Mouse (Mus musculus) WW6 (cell line): Measurements from ENCODE around the gene Shq1.

Experiments used
- DNase-seq: peaks from one replicate; pipeline ENCODE4 v3.0.0-alpha.2; 2013; ENCODE audit warnings: low read depth, low spot score

Shq1 gene

DNA sequence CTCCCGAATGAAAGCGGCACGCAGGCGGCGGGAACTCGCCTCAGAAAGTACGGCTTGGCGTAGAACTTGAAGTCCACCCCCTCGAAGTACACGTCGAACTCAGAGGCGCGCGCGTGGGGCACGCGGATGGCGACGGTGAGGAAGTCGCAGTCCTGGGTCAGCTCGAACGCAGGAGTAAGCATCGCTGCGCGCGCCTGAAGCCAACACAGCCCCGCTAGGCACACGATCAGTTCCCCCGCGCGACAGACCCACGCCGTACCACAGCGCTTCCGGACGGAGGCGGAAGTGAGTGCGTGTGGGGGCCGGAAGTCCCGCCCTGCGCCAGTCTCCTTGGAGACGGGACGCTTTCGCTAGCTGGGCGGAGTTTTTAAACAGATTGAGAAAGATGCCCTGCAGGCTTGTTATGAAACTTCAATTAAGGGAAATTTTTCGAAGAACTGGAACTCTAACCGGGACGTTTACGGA, at the start of gene Shq1:
Gene Shq1 (minus strand): TSS at position 278 of the 465 bp plus-strand sequence.
- DNase-seq, result peak; percentile 57

DNA sequence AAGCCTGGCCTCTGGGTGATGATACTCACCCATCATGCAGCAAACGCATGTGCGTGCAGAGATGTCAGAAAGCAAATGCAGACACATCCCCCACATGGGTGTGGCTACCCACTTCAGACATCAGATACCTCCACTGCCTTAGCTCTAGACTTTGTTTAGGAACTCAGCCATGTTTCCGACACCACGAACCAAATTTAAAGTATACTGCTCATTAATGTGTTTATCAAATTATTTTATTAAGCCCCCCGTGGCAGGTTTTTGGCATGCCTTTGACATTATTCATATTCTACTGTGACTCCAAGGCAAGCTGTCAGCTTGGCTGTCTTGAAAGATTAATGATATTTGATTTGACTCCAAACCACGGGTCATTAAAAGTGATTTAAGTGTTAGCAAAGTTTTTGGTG, 49.1 kb upstream of the Shq1 start:
- DNase-seq, result no peak

GRCm38 (mm10) chr6:100716817-100717216, 45.9 kb upstream of the Shq1 start:
- DNase-seq, result no peak

- no peak for DNase-seq
These were observed 45.2 kb upstream of the Shq1 start for GRCm38 (mm10) chr6:100716152-100716551.

DNA sequence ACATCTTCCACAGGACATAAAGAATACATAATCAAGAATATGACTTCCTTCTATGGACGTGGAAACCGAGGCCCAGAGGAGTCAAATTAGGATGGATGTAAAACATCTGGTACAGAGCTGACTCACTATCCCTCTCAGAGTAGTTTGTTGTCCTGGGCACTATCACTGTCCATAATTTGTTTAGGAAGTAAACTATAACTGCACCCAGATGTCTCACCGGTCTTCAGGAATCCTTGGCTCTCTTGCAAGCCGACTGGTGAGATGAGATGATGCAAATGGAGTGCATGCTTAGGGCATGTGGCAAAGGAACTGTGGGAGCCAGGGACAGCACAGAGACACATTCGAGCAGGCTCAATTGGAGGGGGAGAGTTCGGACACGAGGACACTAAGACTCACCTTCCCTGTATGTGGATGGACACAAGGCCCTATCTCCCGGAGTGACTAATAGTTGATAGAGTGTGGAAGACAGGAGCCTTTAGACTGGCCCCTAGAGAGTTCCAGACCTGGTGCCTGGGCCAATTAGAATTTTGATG, 44.4 kb upstream of the Shq1 start:
- DNase-seq, result no peak

- DNase-seq, result no peak
These were observed 39.9 kb upstream of the Shq1 start for GRCm38 (mm10) chr6:100710866-100711265.

- no peak for DNase-seq
These were observed 39.2 kb upstream of the Shq1 start for GRCm38 (mm10) chr6:100710170-100710569.

GRCm38 (mm10) chr6:100709483-100709882, 38.5 kb upstream of the Shq1 start:
- DNase-seq, result no peak

- no peak for DNase-seq
These were observed 38.0 kb upstream of the Shq1 start for GRCm38 (mm10) chr6:100708996-100709395.

DNA sequence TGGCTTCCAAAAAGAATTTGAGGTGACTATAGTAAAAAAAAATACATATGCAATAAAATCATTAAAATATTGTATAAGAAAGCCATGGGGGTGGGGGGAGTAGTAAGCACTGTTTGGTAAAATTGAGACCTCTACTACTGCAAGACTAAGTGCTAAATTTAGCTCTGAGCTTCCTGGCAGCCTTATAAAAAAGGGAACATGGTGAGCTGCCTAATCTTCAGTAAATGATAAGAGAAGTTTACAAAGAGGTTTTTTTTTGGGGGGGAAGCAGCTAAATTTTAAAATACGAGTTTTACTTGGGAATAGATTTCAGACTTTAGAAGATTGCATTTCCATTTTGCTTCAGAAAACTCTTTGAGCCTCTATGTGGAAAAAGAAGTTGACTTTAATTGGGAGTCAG, 37.3 kb upstream of the Shq1 start:
- DNase-seq, result no peak

- DNase-seq, result no peak
These were observed 36.6 kb upstream of the Shq1 start for GRCm38 (mm10) chr6:100707557-100707956.

DNA sequence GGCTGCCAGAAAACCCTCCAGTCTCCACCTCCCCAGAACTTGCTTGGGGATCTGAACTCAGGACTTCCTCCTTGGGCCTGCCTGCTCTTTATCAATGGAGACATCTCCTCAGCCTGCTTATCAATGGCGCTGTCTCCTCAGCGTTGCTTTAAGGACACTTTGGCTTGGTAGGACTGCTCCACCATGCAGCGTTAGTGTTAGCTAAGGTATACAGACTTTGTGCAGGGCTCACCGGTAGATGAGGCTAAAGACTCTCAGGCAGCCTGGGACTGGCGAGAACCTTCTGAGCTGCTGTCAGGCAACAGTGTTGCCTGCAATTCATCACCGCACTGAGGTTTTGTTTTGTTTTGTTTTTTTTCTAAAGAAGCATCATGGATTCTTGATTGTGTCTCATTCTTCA, 35.9 kb upstream of the Shq1 start:
- DNase-seq, result no peak

DNA sequence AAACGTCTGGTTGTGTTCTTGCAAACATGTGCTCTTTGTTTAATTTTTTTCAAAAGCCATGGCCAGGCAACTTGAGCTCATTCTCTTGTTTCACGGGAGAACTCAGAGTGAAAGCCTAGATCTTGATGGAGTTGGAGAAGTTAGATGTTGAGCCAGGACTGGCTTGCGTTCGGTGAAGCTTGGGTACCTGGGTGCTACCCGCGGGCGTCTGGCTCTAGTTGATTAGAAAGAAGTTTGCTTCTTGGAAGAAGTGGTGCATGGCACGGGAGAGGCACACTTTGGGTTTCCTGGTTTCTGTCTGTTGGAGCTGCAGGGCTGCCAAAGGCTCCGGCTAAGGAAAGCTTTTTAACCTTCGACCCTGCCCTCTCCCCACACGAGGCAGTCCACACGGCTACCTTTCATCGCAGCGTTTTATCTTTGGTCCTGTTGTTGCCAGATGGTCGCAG, 34.4 kb upstream of the Shq1 start:
- DNase-seq, result no peak

DNA sequence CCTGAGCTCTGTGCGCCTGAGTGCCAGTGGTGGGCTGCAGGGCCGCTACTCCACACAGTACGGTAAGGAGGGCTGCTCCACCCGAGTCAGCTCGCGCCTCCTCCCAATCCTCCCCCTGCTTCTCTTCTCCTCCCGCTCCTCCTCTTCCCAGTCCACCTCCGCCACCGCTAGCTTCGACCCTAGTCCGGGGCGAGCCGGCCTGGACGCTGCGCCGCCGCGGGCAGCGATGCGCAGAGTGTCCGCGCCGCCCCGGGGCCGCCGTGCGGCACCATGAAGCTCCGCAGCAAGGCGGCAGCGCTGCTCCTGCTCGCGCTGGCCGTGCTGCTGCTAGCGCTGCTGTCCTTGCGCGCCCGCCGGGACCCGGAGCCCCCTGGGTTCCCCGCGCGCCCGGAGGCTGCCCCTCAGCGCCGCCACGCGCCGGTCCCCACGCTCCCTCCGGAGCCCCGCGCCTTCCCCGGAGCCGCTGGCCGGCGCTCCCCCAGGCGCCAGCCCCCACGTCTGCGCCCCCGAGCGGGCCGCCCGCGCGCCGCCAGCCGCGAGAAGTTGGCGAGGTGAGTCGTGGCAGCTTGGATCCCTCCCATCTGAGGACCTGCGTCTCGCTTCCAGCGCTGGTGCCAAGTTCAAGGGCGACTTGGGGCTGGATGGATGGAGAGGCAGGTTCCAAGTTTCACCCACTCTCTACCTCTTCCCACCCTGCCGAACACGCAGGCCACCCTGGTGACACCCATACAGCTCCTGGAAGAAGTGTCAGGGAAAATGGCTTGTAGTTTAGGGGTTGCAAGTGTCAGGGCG, 33.8 kb upstream of the Shq1 start, which contains the start of gene Gxylt2:
Gene Gxylt2 (plus strand): TSS at position 161 of the 792 bp plus-strand sequence.
- no peak for DNase-seq

- no peak for DNase-seq
These were observed 33.2 kb upstream of the Shq1 start for GRCm38 (mm10) chr6:100704197-100704573.

DNA sequence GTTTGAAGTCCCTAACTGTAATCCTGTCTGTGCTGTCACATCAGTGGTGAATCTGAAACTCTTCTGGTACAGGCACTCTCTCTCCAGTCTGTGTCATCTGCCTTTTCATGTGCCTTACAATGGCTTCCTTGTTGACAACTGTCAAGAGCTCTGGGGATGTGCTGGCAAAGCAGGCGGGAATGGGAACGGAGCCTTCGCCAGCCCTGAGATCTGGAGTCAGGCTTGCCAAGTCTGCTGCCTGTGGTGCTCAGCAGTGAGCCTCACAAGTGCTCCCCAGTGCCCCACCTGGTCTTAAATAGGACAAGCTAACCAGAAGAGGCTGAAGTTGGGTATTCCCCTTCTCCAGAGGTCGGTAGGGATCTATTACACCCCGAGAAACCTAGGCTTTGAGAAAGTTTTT, 29.8 kb upstream of the Shq1 start:
- no peak for DNase-seq

DNA sequence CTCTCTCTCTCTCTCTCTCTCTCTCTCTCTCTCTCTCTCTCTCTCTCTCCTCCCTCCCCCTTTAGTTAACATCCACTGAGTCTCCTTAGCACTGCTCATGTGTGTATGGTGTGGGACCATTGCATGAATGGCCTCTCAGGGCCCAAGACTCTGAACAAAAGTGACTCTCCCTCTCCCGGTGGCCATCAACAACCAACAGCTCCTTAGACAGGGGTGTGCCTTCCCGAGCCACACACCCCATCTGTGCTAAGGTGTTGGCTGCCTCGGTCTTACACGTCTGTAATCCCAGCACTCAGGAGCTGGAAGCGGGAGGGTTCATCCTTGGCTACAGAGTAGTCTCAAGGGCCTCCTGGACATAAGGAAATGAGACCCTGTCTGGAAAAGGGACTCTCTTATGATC, 29.0 kb upstream of the Shq1 start:
- no peak for DNase-seq

DNA sequence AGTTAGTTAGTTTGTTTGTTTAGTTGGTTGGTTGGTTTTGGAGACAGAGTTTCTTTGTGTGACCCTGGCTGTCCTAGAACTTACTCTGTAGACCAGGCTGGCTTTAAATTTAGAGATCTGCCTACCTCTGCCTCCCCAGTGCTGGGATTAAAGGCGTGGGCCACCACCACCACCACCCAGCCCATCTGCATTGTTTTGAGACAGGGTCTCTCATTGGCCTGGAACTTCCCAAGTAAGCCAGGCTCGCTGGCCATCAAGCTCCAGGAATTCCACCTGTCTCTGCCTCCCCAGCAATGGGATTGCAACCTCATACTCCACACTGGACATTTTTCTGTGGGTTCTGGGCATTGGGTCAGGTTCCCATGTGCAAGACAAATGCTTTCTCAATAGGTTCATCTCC, 15.4 kb upstream of the Shq1 start:
- DNase-seq, result no peak

GRCm38 (mm10) chr6:100678636-100679035, 7.7 kb upstream of the Shq1 start:
- DNase-seq, result no peak

DNA sequence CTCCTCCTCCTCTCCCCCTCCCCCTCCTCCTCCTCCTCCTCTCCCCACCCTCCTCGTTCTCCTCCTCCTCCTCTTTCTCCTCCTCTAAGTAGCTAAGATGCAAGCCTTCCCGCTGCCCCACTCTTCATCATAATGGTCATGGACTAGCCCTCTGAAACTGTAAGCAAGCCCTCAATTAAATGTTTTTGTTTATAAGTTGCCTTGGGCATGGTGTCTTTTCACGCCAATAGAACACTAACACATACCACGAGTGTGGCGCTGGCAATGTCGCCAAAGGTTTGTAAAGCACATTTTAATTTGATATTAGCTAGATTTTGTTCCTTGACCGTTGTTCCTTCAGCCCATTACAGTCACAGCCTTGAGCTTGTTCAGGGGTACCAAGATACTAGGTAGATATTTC, 5.5 kb upstream of the Shq1 start:
- no peak for DNase-seq

- DNase-seq, result no peak
These were observed 4.0 kb upstream of the Shq1 start for GRCm38 (mm10) chr6:100674974-100675373.

- no peak for DNase-seq
These were observed 444 bp upstream of the Shq1 start for GRCm38 (mm10) chr6:100671401-100671800.

DNA sequence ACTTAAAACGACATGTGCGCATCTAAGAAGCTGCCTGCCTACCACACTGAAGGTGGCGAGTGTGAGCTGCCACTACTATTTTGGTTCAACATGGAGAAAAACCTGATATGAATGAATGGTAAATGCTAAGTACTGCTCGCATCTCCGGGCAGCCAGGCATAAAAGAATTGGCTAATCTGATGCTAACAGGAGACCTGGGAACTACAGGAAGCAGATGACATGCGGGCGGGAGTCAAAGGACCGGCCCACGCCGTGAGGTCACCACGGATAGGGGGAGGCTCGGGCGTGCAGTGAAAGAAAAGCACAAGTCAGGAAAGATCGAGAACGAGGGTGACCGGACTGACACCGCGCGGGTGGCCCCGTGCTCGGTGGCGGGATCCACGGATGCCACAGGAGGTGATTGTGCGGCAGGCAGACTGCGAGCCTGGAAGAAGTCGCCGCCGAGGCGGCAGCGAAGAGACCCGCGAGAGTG, 551 bp downstream of the Shq1 start:
- DNase-seq, result no peak
